Mouse (Mus musculus) forebrain, embryonic 11.5 days (tissue): ENCODE results near the gene Krtap4-16. TPM values are rescaled to one million over a fixed set of nuclear protein-coding genes. Genes with fewer than 3 reads are reported as not detected.
"Not testable (repeated sequence)": the region's sequence is repeated elsewhere in the genome, so short reads cannot be mapped to it uniquely, and the experiment has no call there.

Experiments
- ATAC-seq: fragments of 200-750 bp; cut with Nextera tagmentation; replicated peaks from 2 replicates; pipeline ENCODE4 v1.8.0; 2017; ENCODE audit warnings: moderate TSS enrichment; ENCODE audit not compliant: low FRiP score
- DNase-seq: peaks from one replicate; pipeline ENCODE4 v3.0.0-alpha.2; 2017; ENCODE audit warnings: low spot score
- H3K27ac ChIP-seq: fragments of 300-500 bp; sonication (generic); 2 replicates; pipeline ENCODE4 v1.5.1; 2014; ENCODE audit warnings: low read depth, low read length
- H3K27me3 ChIP-seq: fragments of 300-500 bp; sonication (generic); 2 replicates; pipeline ENCODE4 v1.6.1; 2014; ENCODE audit warnings: mild to moderate bottlenecking, low read length, mixed read lengths; ENCODE audit not compliant: control insufficient read depth, insufficient read depth
- H3K36me3 ChIP-seq: fragments of 300-500 bp; sonication (generic); 2 replicates; pipeline ENCODE4 v1.6.1; 2014; ENCODE audit warnings: mild to moderate bottlenecking, low read length, moderate library complexity, mixed read lengths; ENCODE audit not compliant: control insufficient read depth, insufficient read depth
- H3K4me1 ChIP-seq: fragments of 300-500 bp; sonication (generic); replicated peaks from 2 replicates; pipeline ENCODE4 v1.6.1; 2014; ENCODE audit warnings: low read length, mixed read lengths; ENCODE audit not compliant: control insufficient read depth, insufficient read depth
- H3K4me2 ChIP-seq: fragments of 300-500 bp; sonication (generic); 2 replicates; pipeline ENCODE4 v1.6.1; 2014; ENCODE audit warnings: low read depth, mild to moderate bottlenecking, low read length, moderate library complexity, mixed read lengths; ENCODE audit not compliant: severe bottlenecking
- H3K4me3 ChIP-seq: fragments of 300-500 bp; sonication (generic); 2 replicates; pipeline ENCODE4 v1.5.1; 2014; ENCODE audit warnings: low read depth, low read length
- H3K9ac ChIP-seq: fragments of 300-500 bp; sonication (generic); 2 replicates; pipeline ENCODE4 v1.6.1; 2014; ENCODE audit warnings: low read length
- H3K9me3 ChIP-seq: fragments of 300-500 bp; sonication (generic); 2 replicates; pipeline ENCODE4 v1.6.1; 2016; ENCODE audit warnings: low read length, mixed read lengths; ENCODE audit not compliant: control insufficient read depth
- WGBS: fragments of 180-500 bp; shearing (Covaris S2); extraction: QIAGEN DNeasy Blood & Tissue Kit; methylation state at CpG from one replicate; pipeline ENCODE4 v1.1.7; 2014; 5-methylcytosine and 5-hydroxymethylcytosine counted together
- polyA plus RNA-seq: library from polyadenylated mRNA; unstranded; fragments of >200 nt; fragmentation: Nextera tagmentation; extraction: Ambion mirVana; gene quantifications from 2 replicates; pipeline ENCODE4 v1.2.1, GENCODE M21; 2014

Krtap4-16 gene
- polyA plus RNA-seq: not detected in 2 replicates

- Histone ChIP-seq H3K9me3 (no peaks in the 10 kb centered on the region), H3K27ac (no peak within 1 kb of the TSS), H3K36me3 (no peaks in the 10 kb centered on the region), H3K27me3 (no peaks in the 10 kb centered on the region), H3K9ac (no peak within 1 kb of the TSS), H3K4me3 (no peak within 1 kb of the TSS), H3K4me1 (no peaks in the 10 kb centered on the region), H3K4me2 (no peak within 1 kb of the TSS)
- ATAC-seq: no peak
- no peak for DNase-seq
Measured at GRCm38 (mm10) chr11:99851508-99851907, at the start of gene Krtap4-16. Gene Krtap4-16, minus strand, starts transcription at chr11:99851608.

GRCm38 (mm10) chr11:99878887-99879286, 27.5 kb upstream of the Krtap4-16 start, which contains the start of gene Gm11567:
Gene Gm11567, plus strand, starts transcription at chr11:99879187.
- not testable (repeated sequence) for H3K9me3 ChIP-seq, H3K4me3 ChIP-seq, ATAC-seq, H3K9ac ChIP-seq, DNase-seq, H3K4me2 ChIP-seq, H3K4me1 ChIP-seq, H3K36me3 ChIP-seq, H3K27ac ChIP-seq, H3K27me3 ChIP-seq
- WGBS: 50% methylated on average over 1 of the region's 1 CpGs

GRCm38 (mm10) chr11:99873089-99873488, 21.7 kb upstream of the Krtap4-16 start, which contains the start of gene Krtap9-1:
Gene Krtap9-1, plus strand, starts transcription at chr11:99873389.
- ATAC-seq, H3K4me1 ChIP-seq, H3K4me2 ChIP-seq, H3K36me3 ChIP-seq, H3K27ac ChIP-seq, DNase-seq, H3K9me3 ChIP-seq, H3K9ac ChIP-seq, H3K27me3 ChIP-seq, H3K4me3 ChIP-seq: not testable (repeated sequence)
- WGBS: 74% methylated on average over 1 of the region's 1 CpGs

- H3K27ac ChIP-seq, H3K4me3 ChIP-seq, H3K27me3 ChIP-seq, H3K4me1 ChIP-seq, ATAC-seq, H3K4me2 ChIP-seq, DNase-seq, H3K9me3 ChIP-seq, H3K36me3 ChIP-seq, H3K9ac ChIP-seq: not testable (repeated sequence)
- 73% methylated on average over 1 of the region's 1 CpGs for WGBS
Measured at GRCm38 (mm10) chr11:99864176-99864575, 12.8 kb upstream of the Krtap4-16 start, which contains the start of gene Gm11559. Gene Gm11559, plus strand, starts transcription at chr11:99864476.

GRCm38 (mm10) chr11:99858761-99859160, 7.4 kb upstream of the Krtap4-16 start:
- Histone ChIP-seq H3K9me3 (no peaks in the 10 kb centered on the region), H3K4me1 (no peaks in the 10 kb centered on the region), H3K27ac (no peak overlapping the region), H3K9ac (no peak overlapping the region), H3K27me3 (no peaks in the 10 kb centered on the region), H3K4me3 (no peak overlapping the region), H3K36me3 (no peaks in the 10 kb centered on the region), H3K4me2 (no peak overlapping the region)
- ATAC-seq (no peak), DNase-seq (no peak)
- 83% methylated on average over 2 of the region's 2 CpGs for WGBS

GRCm38 (mm10) chr11:99857617-99858016, 6.2 kb upstream of the Krtap4-16 start, which contains the start of gene Gm11568:
Gene Gm11568, plus strand, starts transcription at chr11:99857917.
- Histone ChIP-seq H3K9me3 (no peaks in the 10 kb centered on the region), H3K27me3 (no peaks in the 10 kb centered on the region), H3K36me3 (no peaks in the 10 kb centered on the region), H3K4me1 (no peaks in the 10 kb centered on the region), H3K4me2 (no peak within 1 kb of the TSS), H3K9ac (no peak within 1 kb of the TSS), H3K4me3 (no peak within 1 kb of the TSS), H3K27ac (no peak within 1 kb of the TSS)
- 93% methylated on average over 2 of the region's 2 CpGs for WGBS
- ATAC-seq (no peak), DNase-seq (no peak)

GRCm38 (mm10) chr11:99854121-99854520, 2.7 kb upstream of the Krtap4-16 start:
- ATAC-seq: no peak
- Histone ChIP-seq H3K4me2 (no peak overlapping the region), H3K27ac (no peak overlapping the region), H3K9ac (no peak overlapping the region), H3K36me3 (no peaks in the 10 kb centered on the region), H3K4me1 (no peaks in the 10 kb centered on the region), H3K9me3 (no peaks in the 10 kb centered on the region), H3K27me3 (no peaks in the 10 kb centered on the region), H3K4me3 (no peak overlapping the region)
- WGBS: 60% methylated on average over 3 of the region's 3 CpGs
- no peak for DNase-seq

GRCm38 (mm10) chr11:99846746-99847145, 4.7 kb downstream of the Krtap4-16 start:
- H3K9ac ChIP-seq: no peak overlapping the region
- DNase-seq (no peak), ATAC-seq (no peak)
- no peak overlapping the region for H3K4me2 ChIP-seq
- no peaks in the 10 kb centered on the region for H3K9me3 ChIP-seq
- H3K4me1 ChIP-seq: peaks cover 2% of the 10 kb centered on the region; the same call in 1 of the 2 replicates
- 90% methylated on average over 2 of the region's 2 CpGs for WGBS
- no peak overlapping the region for H3K27ac ChIP-seq
- H3K36me3 ChIP-seq: no peaks in the 10 kb centered on the region
- no peak overlapping the region for H3K4me3 ChIP-seq
- no peaks in the 10 kb centered on the region for H3K27me3 ChIP-seq

- Histone ChIP-seq H3K36me3 (no peaks in the 10 kb centered on the region), H3K9me3 (no peaks in the 10 kb centered on the region), H3K27ac (no peak overlapping the region), H3K9ac (no peak overlapping the region), H3K4me1 (peaks cover 2% of the 10 kb centered on the region; the same call in 1 of the 2 replicates), H3K4me3 (no peak overlapping the region), H3K4me2 (no peak overlapping the region), H3K27me3 (no peaks in the 10 kb centered on the region)
- ATAC-seq (no peak), DNase-seq (peak; percentile 54)
- 43% methylated on average over 1 of the region's 1 CpGs for WGBS
Measured at GRCm38 (mm10) chr11:99842185-99842584, 9.2 kb downstream of the Krtap4-16 start.
